Mouse (Mus musculus): ENCODE data around the gene Ncaph.
A peak's percentile ranks its signal among the peaks of the same experiment; 100 is the strongest.
"Not testable (repeated sequence)": the region's sequence is repeated elsewhere in the genome, so short reads cannot be mapped to it uniquely, and the experiment has no call there.

The Ncaph gene

DNA sequence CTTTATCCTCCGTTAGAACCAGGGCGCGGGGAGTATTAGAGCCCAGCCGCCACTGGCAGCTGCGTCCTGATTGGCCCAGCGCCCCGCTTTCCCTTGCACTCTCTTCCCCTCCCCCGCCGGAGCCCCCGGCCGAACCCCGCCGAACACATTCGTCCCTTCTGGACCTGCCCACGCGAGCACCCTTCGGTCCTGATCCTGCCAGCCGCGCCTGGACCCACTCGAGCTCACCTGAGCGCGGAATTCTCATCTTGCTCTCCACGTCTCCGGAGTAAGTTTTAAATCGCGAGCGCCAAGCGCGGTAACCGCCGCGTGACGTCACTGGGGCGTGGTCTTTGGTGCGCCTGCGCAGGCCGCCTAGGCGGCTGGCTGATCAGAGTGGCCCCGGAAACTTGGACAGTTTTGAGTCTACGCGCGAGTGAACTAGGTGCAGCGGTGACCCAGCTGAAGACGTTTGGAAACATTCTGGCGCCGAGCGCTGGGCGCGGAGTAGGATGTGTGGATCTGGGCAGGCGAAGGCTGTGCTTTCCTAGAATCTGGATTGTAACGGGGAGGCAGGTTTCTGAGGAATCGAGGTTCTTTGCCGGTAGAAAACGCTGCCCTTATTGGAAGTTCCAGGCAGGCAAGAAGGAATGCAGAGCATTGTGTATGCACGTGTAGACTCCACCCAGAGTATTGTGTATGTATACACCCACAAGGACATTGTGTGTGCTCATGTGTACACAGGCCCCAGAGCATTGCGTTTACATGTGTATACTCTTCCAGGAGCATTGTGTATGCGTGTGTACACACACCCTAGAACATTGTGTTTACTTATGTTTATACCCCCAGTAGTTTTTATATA, at the start of gene Ncaph:
TSS of gene Ncaph (minus strand) at position 334 of the 841 bp plus-strand sequence.
- DNase-seq (ENCODE audit: low read depth, low spot score), result peak; percentile 93

DNA sequence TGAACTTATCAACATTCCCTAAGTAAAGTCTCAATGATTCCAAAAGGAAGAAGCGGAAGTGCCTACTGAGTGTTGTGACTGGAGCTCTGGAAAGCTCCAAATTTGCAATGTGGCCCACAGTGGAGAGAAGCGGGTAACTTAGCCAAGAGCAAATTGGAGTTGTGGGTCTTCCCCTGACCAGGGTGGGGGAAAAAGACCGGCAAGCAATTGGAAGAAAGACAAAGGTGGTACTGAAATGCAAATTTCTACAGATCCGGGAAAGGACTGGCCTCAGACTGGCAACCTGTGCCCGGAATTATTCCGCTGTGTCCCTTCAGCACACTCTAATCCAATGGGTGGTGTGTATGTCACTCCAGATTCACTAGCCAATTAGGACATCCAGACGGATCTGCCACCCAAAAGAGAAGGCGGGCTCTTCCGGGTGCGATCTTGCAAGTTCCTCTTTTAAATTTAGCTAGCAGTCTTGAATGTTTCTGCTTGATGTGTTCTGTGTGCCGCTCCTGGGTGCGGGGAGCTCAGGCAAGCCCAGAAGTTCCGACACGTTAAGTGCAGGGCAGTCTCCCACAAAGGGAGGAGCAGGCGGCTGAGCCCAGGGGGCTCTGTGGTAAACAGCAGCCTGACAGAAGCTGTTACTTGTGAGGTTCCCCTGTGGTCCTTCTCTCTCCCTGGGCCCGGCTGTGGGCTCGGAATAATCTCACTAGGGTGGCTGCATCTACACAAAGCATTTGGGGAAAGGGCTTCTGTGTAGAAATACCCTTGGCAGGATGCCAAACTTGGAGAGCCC, 49.0 kb upstream of the Ncaph start:
- peak; percentile 79 for DNase-seq (ENCODE audit: low read depth, low spot score)

DNA sequence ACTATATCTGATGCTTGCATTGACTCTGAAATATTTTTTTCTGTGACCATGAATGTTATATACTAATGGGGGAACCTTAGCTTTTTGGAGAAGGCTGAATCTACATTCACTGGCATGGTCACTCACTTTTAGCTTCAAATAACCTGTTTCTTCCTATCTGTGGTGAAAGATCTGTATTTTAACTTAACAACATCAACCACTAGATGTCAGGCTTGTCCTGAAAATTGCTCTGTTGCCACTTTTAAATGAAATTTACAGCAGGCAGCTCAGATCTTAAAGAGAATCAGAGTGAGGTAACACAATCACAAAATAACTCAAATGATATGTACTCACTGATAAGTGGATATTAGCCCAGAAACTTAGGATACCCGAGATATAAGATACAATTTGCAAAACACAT, 32.5 kb upstream of the Ncaph start:
- peak; percentile 34 for DNase-seq (ENCODE audit: low read depth, low spot score)

- no peak for DNase-seq (ENCODE audit: low read depth, low spot score)
Observed at GRCm38 (mm10) chr2:127165675-127166074, 31.9 kb upstream of the Ncaph start.

DNA sequence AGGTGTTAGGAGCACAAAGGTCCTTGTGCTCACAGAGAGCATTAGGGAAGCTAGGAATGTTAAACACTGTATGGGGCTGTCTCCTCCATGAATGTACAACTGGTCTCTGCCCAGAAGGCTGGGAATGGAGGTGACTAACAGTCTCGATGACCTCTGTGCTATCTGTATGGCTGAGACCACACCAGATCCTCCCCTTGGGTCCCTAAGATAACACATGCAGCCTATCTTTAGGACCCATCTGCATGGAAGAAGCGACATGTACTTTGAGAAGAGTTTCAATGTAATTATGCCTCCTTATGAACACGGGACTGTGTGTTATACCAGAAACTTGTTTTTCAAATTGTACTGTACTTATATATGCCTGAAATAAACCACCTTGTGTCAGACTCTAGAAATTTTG, 11.9 kb upstream of the Ncaph start:
- no peak for DNase-seq (ENCODE audit: low read depth, low spot score)

DNA sequence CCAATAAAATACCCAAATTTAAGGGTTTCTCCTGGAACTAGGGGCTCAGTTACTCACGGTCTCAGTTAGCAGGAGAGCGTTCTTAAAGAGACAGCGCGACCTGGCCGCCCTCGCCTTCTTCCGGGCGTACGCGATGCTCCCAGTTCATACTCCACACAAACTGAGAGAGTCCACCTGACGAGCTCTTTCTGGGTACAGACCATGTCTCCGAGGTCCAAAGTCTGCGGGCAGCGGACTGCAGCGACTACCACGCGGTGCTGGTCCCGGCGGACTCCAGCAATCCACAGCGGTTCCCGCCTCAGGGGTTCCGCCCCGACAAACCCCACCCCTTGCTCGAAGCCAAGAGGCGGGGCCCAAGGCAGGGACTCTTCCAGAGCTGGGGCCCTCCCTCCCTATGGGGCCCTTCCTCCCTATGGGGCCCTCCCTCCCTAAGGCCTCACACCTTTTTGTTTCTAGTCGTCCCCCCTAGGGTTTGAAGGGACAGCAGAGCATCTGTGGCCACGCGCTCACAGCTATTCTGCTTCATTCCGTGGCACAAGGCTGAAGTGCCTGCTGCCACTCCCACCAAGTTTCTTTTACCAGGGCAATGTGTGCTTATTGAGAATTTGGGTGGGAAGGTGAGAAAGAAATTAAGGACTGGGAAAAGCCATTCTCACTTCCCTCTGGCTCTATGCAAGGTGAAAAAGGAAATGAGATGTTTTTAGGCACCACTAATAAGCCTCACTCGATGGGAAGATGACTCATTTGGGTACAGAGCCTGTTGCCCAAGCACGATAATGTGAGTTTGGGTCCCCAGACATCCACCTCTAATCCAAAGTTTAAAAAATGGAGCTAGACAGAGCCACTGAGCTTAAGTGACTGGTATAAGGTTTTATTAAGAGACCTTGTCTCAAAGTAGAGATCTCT, 9.7 kb upstream of the Ncaph start, which contains the start of gene Itpripl1:
TSS of gene Itpripl1 (minus strand) at position 285 of the 906 bp plus-strand sequence.
- DNase-seq (ENCODE audit: low read depth, low spot score), result peak; percentile 48

GRCm38 (mm10) chr2:127142577-127143157, 8.9 kb upstream of the Ncaph start:
- DNase-seq (ENCODE audit: low read depth, low spot score), result no peak

DNA sequence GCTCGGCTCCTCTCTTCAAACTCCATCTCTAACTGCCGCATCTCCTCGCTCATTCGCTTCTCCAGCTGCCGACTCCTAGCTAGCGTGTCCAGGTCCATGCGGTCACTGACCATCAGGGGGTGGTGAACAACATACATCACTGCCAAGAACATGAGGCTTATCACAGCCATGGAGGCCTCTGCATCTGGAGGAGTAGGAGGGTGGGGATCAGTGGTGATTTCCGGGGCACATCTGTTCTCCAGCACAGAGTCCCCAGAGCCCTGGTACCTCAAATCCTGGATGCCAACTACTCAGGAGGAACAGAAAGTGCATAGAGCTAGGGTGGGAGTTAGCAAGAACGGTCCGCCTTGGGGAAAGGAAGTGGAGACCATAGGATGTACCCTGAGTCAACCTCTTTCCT, 8.3 kb upstream of the Ncaph start:
- no peak for DNase-seq (ENCODE audit: low read depth, low spot score)

- no peak for DNase-seq (ENCODE audit: low read depth, low spot score)
Observed at GRCm38 (mm10) chr2:127140011-127140410, 6.3 kb upstream of the Ncaph start.

DNA sequence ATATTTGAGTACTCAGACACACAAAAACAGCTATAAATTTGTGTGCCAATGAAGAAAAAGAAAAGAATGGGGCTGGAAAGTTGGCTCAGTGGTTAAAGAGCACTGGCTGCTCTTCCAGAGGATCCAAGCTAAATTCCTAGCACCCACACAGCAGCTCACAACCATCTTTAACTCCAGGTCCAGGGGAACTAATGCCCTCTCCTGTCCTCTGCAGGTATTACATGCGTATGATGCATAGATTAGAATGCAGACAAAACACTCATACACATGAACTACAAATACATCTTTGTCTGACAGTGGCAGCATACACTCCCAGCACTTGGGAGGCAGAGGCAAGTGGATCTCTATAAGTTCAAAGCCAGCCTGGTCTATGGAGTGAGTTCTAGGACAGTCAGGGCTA, 5.9 kb upstream of the Ncaph start:
- no peak for DNase-seq (ENCODE audit: low read depth, low spot score)

DNA sequence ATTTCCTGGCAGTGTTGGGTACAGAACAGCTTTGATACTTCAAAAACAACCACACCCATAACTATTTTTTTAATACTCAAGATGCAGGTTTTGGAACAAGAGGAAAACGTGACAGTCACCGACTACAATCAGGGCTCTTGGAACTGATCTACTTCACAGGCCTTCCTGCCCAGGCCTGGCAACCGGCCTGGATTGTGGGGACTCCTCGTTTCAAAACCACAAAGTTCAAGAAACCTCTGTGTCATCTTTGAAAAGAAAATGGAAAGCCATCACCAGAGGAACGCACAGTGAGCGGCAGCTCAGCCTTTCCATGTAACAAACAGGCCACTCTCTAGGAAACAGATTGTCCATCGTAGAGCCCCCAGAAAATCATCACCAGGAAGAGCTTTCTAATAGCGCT, 5.3 kb upstream of the Ncaph start:
- no peak for DNase-seq (ENCODE audit: low read depth, low spot score)

GRCm38 (mm10) chr2:127138449-127138848, 4.7 kb upstream of the Ncaph start:
- DNase-seq (ENCODE audit: low read depth, low spot score), result no peak

- no peak for DNase-seq (ENCODE audit: low read depth, low spot score)
Observed at GRCm38 (mm10) chr2:127137838-127138420, 4.2 kb upstream of the Ncaph start.

- DNase-seq (ENCODE audit: low read depth, low spot score), result peak; percentile 83
Observed at GRCm38 (mm10) chr2:127136979-127137378, 3.2 kb upstream of the Ncaph start.

GRCm38 (mm10) chr2:127135255-127135654, 1.5 kb upstream of the Ncaph start:
- not testable (repeated sequence) for DNase-seq (ENCODE audit: low read depth, low spot score)

DNA sequence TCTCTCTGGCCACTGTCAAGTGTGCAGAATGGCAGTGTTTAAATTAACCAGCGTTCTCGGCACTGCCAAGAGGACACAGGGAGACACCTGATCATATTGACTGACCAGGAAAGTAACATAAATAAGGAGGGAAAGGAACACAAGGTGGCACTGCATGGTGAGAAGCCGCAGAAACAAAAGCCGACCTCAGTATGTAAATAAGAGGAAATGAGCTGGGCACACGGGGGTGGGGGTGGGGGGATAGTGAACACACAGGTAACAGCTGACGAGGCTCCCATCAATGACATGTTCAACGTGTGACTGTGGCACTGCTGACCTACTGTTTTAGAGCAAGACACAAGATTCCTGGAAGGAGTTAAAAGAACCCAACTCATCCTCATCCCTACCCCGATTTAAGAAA, 2.4 kb downstream of the Ncaph start:
- no peak for DNase-seq (ENCODE audit: low read depth, low spot score)

DNA sequence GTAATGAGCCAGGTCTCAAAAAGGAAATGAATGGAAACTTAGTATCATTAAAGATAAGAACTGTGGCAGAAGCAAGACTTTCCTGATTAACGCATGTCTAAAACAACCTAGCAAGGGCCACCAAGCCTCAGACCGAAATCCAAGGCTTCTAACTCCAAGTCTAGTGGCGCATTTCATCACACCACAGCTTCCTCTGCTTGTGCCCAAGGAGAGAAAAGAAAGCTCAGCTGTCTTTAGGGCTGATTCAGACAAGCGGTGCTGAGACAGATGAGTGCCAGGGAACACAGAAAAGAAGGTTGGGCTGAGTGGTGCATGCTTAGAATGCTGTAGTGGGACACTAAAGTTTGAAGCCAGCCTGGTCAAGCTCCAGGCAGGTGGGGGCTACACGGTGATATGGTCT, 4.8 kb downstream of the Ncaph start:
- no peak for DNase-seq (ENCODE audit: low read depth, low spot score)

- DNase-seq (ENCODE audit: low read depth, low spot score), result no peak
Observed at GRCm38 (mm10) chr2:127121591-127122235, 12.0 kb downstream of the Ncaph start.

DNA sequence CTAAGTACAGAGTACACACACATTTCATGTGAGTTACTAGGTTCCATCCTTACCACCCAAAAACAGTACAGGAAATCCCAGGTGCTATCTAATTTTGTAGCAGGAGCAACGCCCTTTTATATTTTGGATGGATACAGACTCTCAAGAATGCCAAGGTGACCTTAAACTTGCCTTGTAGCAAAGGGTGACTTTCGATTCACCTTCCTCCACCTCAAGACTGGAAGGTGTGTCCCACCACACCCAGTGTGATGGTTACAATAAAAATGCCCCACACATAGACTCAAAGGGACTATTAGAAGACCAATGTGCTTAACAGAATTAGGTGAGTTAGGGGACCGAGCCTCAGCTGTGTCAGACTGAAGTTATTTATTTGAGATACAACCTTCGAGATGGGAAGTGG, 24.8 kb downstream of the Ncaph start:
- DNase-seq (ENCODE audit: low read depth, low spot score), result no peak

DNA sequence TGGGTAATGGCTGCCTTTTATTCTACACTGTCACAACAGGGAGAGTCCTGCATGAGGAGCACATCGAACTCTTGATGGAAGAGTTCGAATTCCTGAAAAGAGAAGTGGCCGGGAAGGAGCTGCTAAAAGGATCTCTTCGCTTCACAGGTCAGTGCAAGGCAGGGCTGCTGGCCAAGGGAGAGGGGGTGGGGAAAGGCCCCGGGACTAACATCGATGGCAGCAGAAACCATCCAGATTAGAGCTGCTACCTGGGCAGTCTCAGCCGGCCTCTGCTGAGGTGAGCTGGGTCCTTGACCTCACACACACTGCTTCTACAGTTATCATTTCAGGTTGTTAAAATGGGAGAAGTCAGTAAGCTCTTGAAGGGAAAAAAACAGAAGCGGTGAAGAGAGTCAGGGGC, 41.8 kb downstream of the Ncaph start:
- no peak for DNase-seq (ENCODE audit: low read depth, low spot score)

Measured in mesoderm, embryonic 11.5 days (tissue).